Mouse (Mus musculus) heart, postnatal 0 days (tissue): ENCODE data around the gene Wdr1.

Experiments
- CTCF ChIP-seq: IDR thresholded peaks from 2 replicates; pipeline ENCODE4 v1.5.1; 2016; ENCODE audit warnings: antibody characterized with exemption, control low read depth, low read depth
- EP300 ChIP-seq: IDR thresholded peaks from 2 replicates; pipeline ENCODE4 v1.6.1; 2016; ENCODE audit warnings: antibody characterized with exemption, low read depth

- TF ChIP-seq CTCF (no peak), EP300 (no peak)
Measured at GRCm38 (mm10) chr5:38489739-38490138, 73.3 kb downstream of the Wdr1 start.
